Mouse (Mus musculus): ENCODE measurements around the gene Rbfox3. TPM values are rescaled to one million over a fixed set of nuclear protein-coding genes. Genes with fewer than 3 reads are reported as not detected.

The Rbfox3 gene
- polyA plus RNA-seq, 1 experiment from 2014 or later: 0.82 TPM

- no peak for TF ChIP-seq CTCF (IDR thresholded peaks at IDR 0.05; ENCODE audit: low read depth)
- no peak overlapping the region for H3K9ac ChIP-seq (ENCODE audit: low read depth, low read length)
- DNase-seq (ENCODE audit: low spot score) (no peak), ATAC-seq (replicated peaks; ENCODE audit: low FRiP score, low read depth) (no peak)
- H3K27ac ChIP-seq: no peak overlapping the region
- WGBS: 88% methylated on average over 8 of the region's 8 CpGs
- no peaks in the 10 kb centered on the region for H3K36me3 ChIP-seq (ENCODE audit: insufficient read depth, low read length)
- H3K4me3 ChIP-seq (replicated peaks; ENCODE audit: low read depth, low read length): no peak overlapping the region
- H3K4me1 ChIP-seq (replicated peaks; ENCODE audit: insufficient read depth, low read length): no peaks in the 10 kb centered on the region
- H3K4me2 ChIP-seq (ENCODE audit: low read length): no peak overlapping the region
- no peaks in the 10 kb centered on the region for H3K9me3 ChIP-seq (replicated peaks; ENCODE audit: low read length)
- H3K27me3 ChIP-seq (ENCODE audit: insufficient read depth, low read length): no peaks in the 10 kb centered on the region
Measured at GRCm38 (mm10) chr11:118885604-118886003, 25.8 kb downstream of the Rbfox3 start.

DNA sequence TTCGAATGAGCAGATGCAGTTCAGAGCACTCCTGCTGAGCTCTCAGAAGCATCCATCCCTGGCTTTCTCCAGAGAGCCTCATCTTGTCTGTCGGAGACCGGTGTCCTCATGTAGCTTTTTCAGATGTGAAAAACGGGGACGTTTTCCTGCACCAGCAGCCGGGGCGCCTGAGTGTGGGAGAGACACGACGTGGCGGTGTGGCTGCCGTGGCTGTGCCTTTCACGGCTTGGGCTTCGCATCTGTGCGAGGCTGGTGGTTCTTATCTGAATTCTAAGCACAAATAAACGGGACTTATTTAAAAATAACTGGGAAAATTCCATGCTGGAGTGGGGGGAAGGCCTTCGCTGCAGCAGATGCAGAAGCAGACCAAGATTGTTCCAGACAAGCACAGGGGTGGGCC is 26.3 kb downstream of the Rbfox3 start:
- no peak overlapping the region for H3K27ac ChIP-seq
- ATAC-seq (replicated peaks; ENCODE audit: low FRiP score, low read depth) (no peak), DNase-seq (ENCODE audit: low spot score) (no peak)
- no peak for TF ChIP-seq CTCF (IDR thresholded peaks at IDR 0.05; ENCODE audit: low read depth)
- no peak overlapping the region for H3K4me3 ChIP-seq (replicated peaks; ENCODE audit: low read depth, low read length)
- 86% methylated on average over 16 of the region's 16 CpGs for WGBS
- no peak overlapping the region for H3K9ac ChIP-seq (ENCODE audit: low read depth, low read length)
- H3K4me2 ChIP-seq (ENCODE audit: low read length): no peak overlapping the region
- no peaks in the 10 kb centered on the region for H3K36me3 ChIP-seq (ENCODE audit: insufficient read depth, low read length)
- H3K27me3 ChIP-seq (ENCODE audit: insufficient read depth, low read length): no peaks in the 10 kb centered on the region
- no peaks in the 10 kb centered on the region for H3K4me1 ChIP-seq (replicated peaks; ENCODE audit: insufficient read depth, low read length)
- H3K9me3 ChIP-seq (replicated peaks; ENCODE audit: low read length): no peaks in the 10 kb centered on the region

DNA sequence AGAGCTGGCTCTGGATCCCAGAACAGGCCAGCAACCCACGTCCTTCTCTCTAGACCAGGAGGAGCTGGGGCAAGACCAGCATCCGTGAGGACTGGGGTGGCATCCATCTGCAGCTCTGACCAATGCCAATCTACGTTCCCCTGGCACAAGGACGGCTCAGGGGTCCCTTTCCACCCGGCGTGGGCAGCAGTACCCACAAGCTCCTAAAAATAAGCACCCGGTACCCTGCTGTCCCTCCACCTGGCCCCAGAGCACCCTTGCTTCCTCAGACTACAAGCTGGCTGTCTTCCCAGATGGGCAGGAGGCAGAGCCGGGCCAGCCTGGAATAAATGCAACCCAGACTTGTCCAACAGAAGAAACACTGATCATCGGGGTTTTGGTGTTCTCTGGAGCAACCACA is 28.3 kb downstream of the Rbfox3 start:
- ATAC-seq (replicated peaks; ENCODE audit: low FRiP score, low read depth): no peak
- no peak overlapping the region for H3K9ac ChIP-seq (ENCODE audit: low read depth, low read length)
- WGBS: 82% methylated on average over 9 of the region's 9 CpGs
- H3K36me3 ChIP-seq (ENCODE audit: insufficient read depth, low read length): no peaks in the 10 kb centered on the region
- H3K9me3 ChIP-seq (replicated peaks; ENCODE audit: low read length): no peaks in the 10 kb centered on the region
- H3K4me2 ChIP-seq (ENCODE audit: low read length): no peak overlapping the region
- no peak for DNase-seq (ENCODE audit: low spot score)
- no peak overlapping the region for H3K4me3 ChIP-seq (replicated peaks; ENCODE audit: low read depth, low read length)
- H3K4me1 ChIP-seq (replicated peaks; ENCODE audit: insufficient read depth, low read length): no peaks in the 10 kb centered on the region
- no peak overlapping the region for H3K27ac ChIP-seq
- TF ChIP-seq CTCF (IDR thresholded peaks at IDR 0.05; ENCODE audit: low read depth): no peak
- no peaks in the 10 kb centered on the region for H3K27me3 ChIP-seq (ENCODE audit: insufficient read depth, low read length)

DNA sequence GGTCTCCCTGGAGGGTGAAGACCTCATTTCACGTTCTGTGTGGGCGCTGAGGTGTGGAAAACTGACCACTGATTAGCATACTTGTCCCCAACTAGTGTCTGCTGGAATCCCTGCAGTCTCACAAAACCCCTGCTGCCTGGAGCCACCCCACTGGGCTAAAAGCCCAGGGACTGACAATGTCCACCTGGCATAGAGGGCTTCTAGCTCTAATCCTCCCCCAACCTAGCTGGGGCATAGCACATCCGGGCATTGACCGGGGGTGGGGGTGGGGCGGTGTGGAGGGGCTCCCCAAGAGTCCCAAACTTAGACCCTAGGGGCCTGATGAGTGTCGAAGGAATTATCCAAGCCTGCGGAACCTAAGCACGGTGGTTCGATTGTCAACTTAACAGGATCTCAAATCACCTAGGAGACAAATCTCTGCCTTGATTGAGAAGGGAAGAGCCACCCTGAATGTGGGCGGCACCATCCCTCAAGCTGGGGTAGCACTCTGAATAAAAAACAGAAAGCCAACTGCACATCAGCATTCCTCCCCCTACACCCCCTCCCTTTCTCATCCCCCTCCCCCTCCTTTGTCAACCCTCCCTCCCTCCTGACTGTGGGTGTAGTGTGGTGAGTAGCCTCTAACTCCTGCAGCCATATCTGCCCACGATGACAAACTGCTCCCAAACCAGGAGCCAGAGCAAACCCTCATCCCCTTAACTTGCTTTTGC is 29.5 kb downstream of the Rbfox3 start:
- Histone ChIP-seq H3K9me3 (replicated peaks; ENCODE audit: low read length) (no peaks in the 10 kb centered on the region), H3K9ac (ENCODE audit: low read depth, low read length) (no peak overlapping the region), H3K27me3 (ENCODE audit: insufficient read depth, low read length) (no peaks in the 10 kb centered on the region), H3K27ac (no peak overlapping the region), H3K36me3 (ENCODE audit: insufficient read depth, low read length) (no peaks in the 10 kb centered on the region), H3K4me3 (replicated peaks; ENCODE audit: low read depth, low read length) (no peak overlapping the region), H3K4me2 (ENCODE audit: low read length) (no peak overlapping the region), H3K4me1 (replicated peaks; ENCODE audit: insufficient read depth, low read length) (no peaks in the 10 kb centered on the region)
- 0 out of 2 replicates have a peak, but pooled peaks have one; percentile 13 for ATAC-seq (replicated peaks; ENCODE audit: low FRiP score, low read depth)
- 29% methylated on average over 11 of the region's 11 CpGs for WGBS
- no peak for TF ChIP-seq CTCF (IDR thresholded peaks at IDR 0.05; ENCODE audit: low read depth)
- DNase-seq (ENCODE audit: low spot score): no peak

DNA sequence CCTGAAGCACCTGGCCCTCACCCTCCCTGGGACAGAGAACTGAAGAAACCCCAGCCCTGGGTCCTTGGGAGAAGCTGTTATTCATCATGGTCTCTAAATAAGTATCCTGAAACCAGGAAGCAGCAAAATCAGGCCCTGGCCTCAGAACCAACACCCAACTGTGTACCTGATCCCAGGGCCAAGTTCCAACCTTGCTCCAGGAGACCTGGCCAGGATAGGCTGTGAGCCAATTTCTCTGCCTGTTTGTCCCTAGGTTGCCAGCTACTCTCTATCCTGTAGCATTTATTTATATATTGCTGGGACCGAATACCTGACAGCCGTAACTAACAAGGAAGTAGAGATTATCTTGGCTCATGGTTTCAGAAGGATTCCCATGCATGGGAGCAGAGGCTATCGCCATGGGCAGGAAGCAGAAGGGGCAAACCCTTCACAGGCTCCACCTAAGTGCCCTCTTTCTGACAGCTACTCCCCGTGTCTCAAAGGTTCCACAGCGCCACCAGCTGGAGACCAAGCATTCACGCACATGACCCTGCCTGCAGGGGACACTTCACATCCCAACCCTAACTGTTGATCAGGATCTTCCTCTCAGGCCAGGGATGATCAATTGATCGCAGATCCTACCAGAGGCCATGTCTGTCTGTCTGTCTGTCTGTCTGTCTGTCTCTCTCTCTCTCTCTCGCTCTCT is 31.8 kb downstream of the Rbfox3 start:
- Histone ChIP-seq H3K4me2 (ENCODE audit: low read length) (no peak overlapping the region), H3K27ac (no peak overlapping the region), H3K9ac (ENCODE audit: low read depth, low read length) (no peak overlapping the region), H3K9me3 (replicated peaks; ENCODE audit: low read length) (no peaks in the 10 kb centered on the region), H3K27me3 (ENCODE audit: insufficient read depth, low read length) (no peaks in the 10 kb centered on the region), H3K4me1 (replicated peaks; ENCODE audit: insufficient read depth, low read length) (no peaks in the 10 kb centered on the region), H3K36me3 (ENCODE audit: insufficient read depth, low read length) (no peaks in the 10 kb centered on the region), H3K4me3 (replicated peaks; ENCODE audit: low read depth, low read length) (no peak overlapping the region)
- peak; percentile 3; the same call in 1 of the 2 replicates for TF ChIP-seq CTCF (IDR thresholded peaks at IDR 0.05; ENCODE audit: low read depth)
- 92% methylated on average over 8 of the region's 8 CpGs for WGBS
- ATAC-seq (replicated peaks; ENCODE audit: low FRiP score, low read depth) (no peak), DNase-seq (ENCODE audit: low spot score) (no peak)

DNA sequence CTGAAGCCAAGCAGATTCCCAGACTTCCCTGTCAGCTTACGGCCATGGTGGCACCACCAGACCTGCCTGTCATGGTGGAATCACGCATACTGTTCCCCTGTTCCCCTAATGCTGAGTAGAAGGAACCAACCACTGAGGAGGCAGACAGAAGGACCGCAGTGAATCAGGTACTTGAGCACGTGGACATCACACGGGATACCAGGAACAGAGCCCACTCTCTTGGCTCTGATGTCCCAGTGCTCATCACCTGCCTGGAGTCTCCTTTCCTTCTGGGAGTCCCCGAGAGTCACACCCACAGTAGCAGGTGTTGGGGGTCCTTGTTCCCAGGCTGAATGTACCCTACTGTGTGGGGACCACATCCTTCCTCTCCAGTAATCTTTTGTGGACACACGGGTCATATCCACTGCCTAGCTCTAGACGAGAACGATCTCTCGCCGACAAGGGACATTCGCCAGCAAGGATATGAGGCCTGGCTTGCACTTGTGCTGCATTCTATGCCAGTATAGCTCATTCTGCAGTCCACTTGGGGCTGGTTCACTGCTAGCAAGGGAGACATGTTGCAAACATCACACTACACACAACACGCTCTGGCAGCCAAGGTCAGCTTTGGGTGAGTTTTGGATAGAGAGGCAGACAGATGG is 32.7 kb downstream of the Rbfox3 start:
- DNase-seq (ENCODE audit: low spot score) (no peak), ATAC-seq (replicated peaks; ENCODE audit: low FRiP score, low read depth) (no peak)
- Histone ChIP-seq H3K9ac (ENCODE audit: low read depth, low read length) (no peak overlapping the region), H3K4me2 (ENCODE audit: low read length) (no peak overlapping the region), H3K27me3 (ENCODE audit: insufficient read depth, low read length) (no peaks in the 10 kb centered on the region), H3K36me3 (ENCODE audit: insufficient read depth, low read length) (no peaks in the 10 kb centered on the region), H3K27ac (no peak overlapping the region), H3K4me3 (replicated peaks; ENCODE audit: low read depth, low read length) (no peak overlapping the region), H3K4me1 (replicated peaks; ENCODE audit: insufficient read depth, low read length) (no peaks in the 10 kb centered on the region), H3K9me3 (replicated peaks; ENCODE audit: low read length) (no peaks in the 10 kb centered on the region)
- no peak for TF ChIP-seq CTCF (IDR thresholded peaks at IDR 0.05; ENCODE audit: low read depth)
- WGBS: 93% methylated on average over 13 of the region's 13 CpGs

Data from kidney, postnatal 0 days (tissue).